Mouse (Mus musculus) lung, adult 18-20 months (tissue): ENCODE measurements around the gene Pnmal1.
A peak's percentile ranks its signal among the peaks of the same experiment; 100 is the strongest.
"Not testable (repeated sequence)": the region's sequence is repeated elsewhere in the genome, so short reads cannot be mapped to it uniquely, and the experiment has no call there.

Experiments used
- DNase-seq, 2 experiments: peaks; one replicate each; pipeline ENCODE4 v3.0.0; 2022; ENCODE audit warnings: mixed read lengths in 2 of 2

Pnmal1 gene

DNA sequence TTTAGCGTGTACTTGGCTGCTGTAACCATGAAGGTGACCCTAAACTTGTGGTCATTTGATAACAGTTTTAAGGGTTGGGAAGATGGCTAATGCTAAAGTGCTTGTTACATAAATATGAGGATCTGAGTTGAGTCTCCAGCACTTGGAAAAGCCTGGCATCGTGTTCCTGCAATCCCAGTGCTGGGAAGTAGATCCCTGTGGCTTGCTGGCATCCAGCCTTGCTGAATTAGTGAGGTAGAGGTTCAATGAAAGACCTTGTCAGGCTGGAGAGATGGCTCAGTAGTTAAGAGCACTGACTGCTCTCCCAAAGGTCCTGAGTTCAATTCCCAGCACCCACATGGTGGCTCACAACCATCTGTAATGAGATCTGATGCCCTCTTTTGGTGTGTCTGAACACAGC is 5.7 kb upstream of the Pnmal1 start:
- not testable (repeated sequence) for DNase-seq

DNA sequence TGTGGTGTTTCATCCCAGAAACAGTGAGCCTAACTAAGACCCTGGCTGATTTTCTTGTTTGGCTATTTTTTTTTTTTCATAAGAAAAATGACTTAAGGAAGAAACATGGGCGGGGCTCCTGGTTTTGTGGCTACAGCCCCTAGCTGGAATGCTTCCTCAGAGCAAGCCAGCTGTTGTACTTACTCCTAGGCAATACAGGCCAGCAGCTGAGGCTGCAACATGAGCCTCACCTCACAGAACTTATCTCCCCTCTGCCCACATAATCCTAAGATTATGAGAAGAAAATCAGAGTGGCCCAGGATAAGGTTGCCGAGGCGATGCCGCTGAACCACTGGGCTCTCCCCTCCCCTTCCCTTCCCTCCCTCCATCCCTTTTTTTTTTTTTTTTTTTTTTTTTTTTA is 3.8 kb upstream of the Pnmal1 start:
- DNase-seq: no peak

DNA sequence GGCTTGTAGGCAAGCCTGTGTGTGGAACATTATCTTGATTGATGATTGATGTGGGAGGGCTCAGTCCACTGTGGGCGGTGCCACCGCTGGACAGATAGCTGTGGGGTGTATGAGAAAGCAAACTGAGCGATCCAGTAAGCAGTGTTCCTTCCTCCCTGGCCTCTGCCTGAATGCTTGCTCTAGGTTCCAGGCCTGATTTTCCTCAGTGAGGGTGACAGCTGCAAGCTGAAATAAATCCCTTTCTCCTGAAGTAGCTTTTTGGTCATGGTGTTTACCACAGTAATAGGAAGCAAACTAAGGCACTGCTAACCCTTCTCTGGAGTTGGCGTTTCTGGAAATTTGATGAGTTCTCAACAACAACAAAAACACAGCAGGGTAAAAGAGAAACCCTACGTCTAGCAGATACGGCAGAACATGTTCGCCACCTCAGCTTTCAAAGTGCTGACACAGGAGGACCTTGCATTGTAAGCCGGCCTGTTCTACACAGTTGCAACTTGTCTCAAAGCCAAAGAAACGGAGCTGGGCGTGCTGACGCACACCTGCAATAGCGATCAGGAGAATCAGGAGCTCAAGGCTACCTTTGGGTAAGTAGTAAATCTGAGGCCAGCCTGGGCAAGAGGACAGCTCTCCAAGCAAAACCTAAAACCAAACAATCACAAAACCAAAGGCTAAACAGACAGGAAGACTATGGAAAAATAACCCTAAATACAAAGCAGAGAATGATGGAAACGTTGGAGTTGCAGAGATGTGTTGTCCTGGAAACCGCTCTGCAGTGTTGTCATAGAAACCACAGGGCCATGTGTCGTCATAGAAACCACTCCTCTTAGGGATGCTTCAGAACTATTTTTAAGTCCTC is 2.8 kb upstream of the Pnmal1 start:
- DNase-seq: no peak

DNA sequence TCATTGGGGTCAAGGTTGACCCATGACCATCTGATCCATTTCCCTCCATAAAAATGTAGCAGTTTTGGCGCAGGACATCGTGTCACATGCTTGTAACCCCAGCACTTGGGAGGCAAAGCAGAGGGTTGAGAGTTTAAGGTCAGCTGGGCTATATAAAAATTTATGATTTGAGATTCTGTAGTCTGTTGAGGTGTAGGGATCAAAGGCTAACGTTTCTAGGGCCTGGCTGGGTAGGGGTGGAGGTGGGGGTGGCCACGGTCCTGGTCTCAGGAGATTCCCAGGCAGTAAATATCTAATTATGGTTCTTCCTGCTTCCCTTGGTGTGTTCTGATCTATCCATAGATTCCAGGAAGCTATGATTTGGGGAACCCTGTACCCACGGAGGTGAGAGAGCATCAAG is 2.2 kb downstream of the Pnmal1 start:
- DNase-seq: no peak

DNA sequence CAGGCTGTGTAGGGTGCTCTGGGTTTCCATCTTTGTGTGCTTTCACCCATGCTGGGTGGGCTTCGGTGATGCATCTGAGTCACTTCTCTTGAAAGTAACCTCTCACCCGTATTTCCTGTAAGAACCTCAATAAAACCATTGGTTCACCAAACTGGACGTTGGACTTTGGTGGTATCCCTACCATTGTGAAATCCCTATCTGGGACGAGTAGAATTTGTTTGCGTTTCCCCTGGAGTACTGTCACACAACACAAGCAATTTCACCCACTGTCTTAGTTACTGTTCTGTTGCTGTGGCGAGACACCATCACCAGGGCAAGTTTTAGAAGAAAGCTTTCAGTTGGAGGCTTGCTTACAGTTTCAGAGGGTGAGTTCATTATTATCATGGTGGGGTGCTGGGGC is 8.9 kb downstream of the Pnmal1 start:
- DNase-seq: no peak

DNA sequence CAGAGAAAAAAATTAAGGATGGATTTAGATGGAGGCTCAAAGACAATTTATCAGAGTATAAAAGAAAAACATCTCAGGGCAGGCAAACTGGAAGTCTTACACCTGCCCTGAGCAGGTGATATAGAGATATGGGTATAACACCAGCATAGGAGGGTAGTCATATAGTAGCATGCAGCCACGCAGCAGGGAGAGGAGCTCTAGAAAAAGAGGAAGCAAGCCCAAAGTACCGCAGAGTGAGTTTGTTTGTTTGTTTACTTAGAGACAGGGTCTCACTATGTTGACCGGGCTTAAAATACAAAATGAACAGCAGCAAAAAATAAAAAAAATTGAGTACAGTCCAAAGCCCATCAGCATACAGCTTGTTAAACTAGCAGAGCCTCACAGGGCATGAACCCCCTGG is 11.7 kb downstream of the Pnmal1 start:
- no peak for DNase-seq

DNA sequence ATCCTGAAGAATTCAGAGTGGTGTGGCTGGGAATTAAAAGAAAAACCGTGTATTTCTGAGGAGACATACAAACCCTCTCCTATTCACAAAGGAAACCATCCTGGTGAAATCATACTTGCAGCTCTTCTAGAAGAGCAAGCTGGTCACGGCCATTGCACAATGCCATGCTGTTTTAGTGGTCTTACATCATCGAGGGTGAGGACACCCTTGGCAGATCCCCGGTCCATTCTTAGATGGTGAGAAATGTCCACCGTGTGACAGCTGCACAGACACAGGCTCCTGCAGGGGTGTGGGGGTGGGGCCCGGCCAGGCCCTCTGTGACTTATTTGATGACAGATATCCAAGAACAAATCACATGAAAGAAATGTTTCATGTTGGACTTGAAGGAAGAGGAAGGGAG is 14.5 kb downstream of the Pnmal1 start:
- peak; percentile 53 to 71 for DNase-seq

DNA sequence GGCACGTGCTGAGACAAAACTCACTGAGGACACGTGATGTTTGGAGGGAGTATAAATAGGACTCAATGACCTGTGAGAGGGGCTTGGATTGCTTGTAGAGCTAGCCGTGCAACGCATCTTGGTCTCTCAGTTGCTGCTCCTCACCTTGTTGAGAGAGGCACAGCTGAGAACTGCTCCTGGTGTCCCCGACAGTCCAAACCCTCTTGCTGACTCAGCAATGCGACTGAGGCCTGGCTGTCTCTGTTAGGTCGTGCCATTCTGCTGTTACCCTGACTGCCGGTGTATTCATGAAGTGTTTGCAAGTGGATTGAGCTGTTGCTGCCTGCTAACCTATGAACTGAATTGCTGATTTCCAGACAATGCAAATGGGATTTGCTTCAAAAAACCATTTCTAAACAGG is 16.8 kb downstream of the Pnmal1 start:
- DNase-seq: no peak

DNA sequence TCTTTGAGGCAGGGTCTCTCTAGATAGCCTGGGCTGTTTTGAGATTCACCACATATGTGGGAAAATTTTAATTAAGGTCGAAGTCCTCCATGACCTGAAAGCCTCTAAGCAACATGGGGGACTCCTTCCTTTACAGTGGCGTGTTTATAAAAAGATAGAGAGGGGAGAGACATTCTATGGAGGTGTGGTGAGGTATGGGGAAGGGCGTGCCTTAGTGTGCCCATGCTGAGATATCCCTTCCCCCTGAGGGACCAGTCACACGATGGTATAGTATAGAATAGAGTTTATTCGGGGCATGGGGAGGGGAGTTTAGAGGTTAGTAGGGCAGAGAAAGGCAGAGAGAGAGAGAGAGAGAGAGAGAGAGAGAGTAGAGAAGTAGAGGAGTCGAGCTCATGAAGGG is 18.7 kb downstream of the Pnmal1 start:
- DNase-seq: no peak

DNA sequence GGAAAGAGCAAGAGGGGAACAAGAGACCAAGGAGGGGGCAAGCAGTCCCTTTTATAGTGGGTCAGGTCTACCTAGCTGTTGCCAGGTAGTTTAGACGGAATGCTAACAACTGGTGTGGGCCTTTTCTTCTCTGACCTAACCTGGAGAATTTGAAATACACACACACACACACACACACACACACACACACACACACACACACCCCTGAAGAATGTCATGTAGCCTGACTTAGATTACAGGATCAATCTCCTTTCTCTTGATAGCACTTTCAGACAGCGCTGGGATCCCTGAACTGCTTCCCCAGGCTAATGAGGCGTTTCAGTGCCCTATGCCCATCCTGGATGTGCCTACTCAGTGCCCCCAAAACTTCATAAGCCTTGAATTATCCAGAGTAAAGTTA is 19.1 kb downstream of the Pnmal1 start:
- no peak for DNase-seq

DNA sequence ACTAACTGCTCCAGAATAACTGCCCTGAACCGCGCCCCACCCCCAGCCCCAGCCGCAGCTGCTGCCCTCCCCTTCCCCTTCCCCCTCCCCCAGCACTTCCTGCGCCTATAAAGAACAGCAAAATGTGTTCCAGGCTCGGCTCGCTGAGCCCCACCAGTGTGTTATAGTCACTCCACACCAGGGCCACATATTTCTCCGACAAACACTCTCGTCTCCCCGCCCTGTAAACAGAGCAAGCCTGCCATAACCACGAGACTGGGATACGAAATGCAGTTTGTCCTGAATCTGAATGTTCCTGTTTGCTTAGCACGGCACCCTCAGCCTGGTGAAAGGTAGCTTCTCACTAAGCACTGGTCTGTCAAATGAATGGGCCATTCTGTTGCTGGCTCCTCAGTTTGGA is 20.9 kb downstream of the Pnmal1 start:
- DNase-seq: peak in 1 of 2 experiments; percentile 27

DNA sequence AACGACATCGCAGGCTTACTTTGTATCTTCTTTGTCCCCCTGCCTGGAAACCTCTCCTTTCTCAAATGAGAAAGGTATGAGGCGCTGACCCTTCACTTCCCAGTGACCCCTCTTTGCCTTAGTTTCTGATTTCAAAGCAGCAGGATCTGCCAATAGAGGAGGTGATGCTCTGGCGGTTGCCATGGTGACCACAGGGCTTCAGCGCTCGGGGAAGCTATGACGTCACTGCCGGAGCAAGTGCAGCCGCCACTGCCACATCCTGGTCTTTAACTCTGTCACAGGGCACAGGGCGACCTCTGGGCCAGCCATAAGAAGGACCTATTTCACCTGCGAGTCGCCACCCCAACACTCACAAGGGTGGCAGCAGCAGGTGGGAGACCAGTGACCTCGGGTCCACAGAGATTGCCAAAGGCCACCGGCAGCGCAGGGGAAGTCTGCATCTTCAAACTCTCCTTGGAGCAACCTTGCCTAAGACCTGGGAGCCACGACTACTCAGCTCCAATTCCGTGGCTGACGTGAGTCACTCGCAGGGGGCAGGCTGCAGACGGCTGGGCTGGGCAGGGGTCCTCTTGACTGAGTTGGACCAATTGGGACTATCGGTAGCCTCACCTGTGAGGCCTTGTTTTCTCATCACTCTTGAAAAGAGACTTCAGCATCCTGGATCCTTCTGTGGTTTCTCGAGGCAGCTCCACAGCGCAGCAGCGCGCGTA is 23.5 kb downstream of the Pnmal1 start, which contains the start of gene Gm42372:
Gene Gm42372, plus strand, starts transcription at position 228 of the 710 bp plus-strand sequence.
- DNase-seq: no peak

DNA sequence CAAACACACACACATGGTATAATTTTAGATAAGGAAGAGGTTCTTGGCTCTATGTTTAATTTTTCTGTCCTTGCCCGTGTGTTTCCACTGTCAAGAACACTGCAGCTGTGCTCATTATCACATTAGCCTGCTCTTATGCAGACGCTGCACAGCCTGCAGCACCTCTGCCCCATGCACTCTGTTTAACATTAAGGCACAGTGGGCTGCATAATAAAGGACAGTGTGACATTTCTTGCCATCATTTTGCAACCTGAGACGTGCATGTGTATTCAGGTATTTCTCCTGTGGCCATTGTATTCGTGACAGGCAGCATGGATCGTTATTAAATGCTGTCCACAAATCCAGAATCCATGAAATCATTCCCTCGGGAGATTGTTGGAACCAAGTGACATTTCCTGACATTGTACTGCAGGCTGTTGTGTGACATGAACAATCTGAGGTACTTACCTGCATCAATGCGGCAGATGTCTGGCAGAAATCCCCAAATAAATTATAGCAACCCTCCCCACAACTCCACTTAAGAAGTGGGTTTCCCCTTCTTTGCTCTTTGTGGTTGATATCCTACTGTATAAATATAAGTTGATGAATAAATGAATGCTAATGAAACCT is 28.2 kb downstream of the Pnmal1 start:
- no peak for DNase-seq

DNA sequence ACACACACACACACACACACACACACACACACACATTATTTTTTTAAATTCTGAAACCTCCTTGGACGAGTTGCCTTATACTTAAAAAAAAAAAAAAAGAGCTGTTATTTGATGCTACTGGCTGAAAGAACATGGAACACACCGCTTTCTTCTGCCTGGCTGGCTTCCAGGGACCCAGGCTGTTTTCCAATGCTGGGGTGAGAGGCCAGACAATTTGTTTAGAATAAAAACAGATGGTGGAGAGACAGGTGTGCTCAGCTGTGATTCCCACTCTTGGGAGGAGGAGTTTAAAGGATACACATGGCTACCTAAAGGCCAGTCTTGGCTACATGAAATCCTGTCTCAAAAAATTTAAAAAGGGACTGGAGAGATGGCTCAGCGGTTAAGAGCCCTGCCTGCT is 28.9 kb downstream of the Pnmal1 start:
- DNase-seq: peak; percentile 45 to 46

DNA sequence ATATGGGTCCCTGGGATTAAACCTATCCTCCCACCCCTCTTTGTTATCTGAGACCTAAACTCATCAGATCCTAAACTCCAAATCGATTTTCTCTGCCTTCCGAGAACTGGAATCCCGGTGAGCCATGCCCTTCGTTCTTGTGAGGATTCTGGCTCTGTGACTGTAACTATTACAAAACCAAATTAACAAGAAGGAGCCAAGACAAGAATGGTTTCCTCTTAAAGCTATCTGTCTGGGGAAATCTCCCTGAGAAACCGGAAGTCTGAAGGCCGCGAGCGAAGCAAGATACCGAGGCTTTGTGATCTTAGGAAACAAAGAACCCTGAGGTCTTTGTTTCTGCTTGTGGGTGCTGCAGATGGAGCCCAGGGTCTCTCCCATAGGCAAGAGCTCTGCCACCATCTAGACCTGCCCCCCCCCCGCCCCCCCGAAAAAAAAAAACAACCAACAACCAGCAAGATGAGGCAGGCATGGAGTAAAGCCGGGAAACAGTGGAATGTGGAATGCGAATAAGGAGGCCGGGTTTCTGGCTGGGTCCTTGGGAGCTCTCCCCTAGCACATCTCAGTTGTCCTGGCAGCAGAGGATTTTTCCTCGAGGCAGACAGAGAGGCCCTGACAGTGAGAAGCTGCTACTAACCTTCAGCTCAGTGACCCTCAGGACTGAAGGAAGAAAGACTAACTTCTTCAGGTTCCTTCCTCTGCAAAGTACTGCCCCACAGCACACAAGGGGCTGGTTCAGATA is 30.7 kb downstream of the Pnmal1 start:
- DNase-seq: no peak

DNA sequence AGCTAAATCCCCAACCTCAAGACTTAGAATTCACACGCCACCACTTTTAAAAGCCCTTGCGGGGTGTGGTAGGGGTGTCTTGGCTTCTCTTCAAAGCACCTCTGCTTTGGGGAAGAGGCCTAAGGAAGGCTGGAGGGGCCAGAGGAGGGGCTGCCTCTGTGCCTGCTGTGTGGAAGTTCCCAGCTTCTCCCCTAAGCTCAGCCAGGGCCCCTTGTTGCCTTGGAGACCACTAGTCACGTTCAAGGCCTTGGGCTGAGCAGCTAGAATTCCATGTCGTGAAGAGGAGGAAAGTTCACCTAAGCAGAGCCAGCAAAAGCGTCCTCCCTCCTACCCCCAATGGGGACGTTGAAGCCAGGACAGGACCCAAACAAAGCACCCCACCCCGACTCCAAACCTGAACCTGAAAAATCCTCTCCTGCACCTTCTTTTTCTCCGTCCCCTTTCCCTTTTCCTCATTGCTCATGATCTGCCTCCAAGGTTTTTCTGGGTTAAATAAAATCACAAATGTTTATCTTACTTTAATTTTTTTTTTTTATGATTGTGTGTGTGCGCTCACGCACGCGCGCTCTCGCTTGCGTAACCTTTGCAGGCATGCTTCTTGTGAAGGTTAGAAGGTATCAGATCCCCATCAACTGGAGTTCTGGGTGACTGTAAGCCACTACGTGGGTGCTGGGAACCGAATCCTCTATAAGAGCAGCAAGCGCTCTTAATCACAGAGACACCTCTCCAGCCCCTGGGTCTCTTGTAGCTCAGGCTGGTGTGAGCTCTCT is 32.4 kb downstream of the Pnmal1 start:
- no peak for DNase-seq

DNA sequence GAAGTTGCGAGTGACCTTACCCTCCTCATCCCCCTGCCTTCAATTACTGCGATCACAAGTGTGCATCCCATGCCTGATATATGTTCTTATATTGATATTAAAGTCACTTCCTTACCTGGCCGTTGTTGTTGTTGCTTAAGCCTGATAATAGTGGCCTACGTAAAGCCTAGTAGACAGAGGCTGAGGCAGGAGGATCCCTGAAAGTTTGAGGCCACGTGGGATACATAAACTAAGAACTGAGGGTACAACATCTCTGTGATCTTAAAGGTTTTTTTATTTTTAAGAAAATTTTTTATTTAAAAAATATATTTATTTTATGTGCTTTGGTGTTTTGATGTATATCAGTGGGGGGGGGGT is 33.0 kb downstream of the Pnmal1 start, which contains the start of gene Ccdc8:
Gene Ccdc8, plus strand, starts transcription at position 258 of the 357 bp plus-strand sequence.
- DNase-seq: no peak

DNA sequence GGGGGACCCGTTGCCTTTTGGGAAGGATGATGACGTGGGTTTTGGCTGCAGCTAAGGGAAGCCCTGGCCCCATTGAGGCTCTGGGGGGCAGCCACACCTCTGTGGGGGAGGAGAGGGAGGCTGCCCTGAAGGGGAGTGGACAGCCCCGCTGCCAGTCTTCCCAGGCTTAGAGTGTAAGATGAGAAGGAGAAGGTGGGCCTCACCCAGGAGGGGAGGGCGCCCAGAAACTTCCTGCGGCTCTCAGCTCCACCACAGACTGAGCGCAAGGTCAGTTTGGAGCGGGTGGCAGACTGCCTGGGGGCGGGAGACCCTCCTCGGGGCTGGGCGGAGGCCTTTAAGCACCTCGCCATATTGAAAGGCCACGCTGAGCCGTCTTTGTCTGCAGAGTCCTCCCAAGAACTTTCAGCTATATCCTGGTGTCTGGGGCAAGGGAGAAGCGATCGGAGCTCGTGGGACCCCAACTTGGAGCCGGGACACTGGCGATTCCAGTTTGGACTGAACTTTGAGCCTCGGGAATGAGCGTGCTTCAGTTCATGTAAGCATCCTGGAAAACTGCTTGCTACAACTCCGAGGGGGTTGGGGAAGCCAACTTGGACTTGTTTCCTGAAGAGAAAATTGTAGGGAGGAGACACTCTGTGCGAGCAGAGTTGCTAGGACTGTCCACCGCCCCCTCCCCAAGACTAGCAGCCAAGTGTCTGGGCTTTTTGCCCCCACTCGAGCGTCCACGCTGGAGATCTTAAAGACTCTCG is 34.3 kb downstream of the Pnmal1 start:
- peak; percentile 71 to 82 for DNase-seq

DNA sequence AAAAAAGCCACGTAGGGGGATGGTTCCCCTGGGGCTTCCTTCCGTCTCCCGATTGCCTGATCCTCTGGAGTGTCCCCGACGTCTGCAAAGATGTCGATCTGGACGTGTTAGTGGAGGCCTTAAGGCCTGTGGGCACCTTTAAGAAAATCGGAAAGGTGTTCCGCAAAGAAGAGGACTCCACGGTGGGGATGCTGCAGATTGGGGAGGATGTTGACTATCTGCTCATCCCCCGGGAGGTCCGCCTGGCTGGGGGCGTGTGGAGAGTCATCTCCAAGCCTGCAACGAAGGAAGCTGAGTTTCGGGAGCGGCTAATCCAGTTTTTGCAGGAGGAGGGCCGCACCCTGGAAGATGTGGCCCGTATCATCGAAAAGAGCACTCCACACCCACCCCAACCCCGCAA is 34.9 kb downstream of the Pnmal1 start:
- no peak for DNase-seq

DNA sequence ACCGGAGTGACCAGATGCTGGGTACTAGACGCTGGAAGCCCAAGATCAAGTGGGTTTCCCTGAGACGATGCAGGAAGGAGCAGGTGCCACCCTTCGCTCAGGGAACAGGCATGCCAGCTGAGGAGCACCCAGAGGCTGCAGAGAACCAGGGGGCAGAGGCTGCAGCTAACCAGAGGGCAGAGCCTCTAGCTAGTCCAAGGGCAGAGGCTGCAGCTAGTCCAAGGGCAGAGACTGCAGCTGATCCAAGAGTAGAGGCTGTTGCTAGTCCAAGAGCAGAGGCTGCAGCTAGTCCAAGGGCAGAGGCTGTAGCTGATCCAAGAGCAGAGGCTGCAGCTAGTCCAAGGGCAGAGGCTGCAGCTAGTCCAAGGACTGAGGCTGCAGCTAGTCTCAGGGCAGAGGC is 35.9 kb downstream of the Pnmal1 start:
- no peak for DNase-seq

DNA sequence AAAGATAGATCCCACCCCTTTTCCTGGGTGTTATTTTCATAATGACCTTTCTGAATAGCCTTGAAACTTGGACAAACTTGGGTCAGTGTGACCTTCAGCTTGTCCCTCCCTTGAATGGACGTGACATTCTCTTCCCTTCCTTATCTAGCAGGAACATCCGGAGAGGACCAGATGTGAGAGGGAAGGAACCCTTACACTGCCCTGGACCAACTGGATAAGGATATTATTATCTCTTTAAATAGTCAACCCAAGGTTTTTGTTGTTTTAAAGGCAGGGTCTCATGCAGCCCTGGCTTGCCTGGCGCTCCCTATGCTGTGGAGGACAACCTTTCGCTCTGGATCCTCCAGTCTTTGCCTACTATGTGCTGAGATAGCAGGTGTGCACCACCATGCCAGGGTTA is 39.8 kb downstream of the Pnmal1 start:
- DNase-seq: no peak

DNA sequence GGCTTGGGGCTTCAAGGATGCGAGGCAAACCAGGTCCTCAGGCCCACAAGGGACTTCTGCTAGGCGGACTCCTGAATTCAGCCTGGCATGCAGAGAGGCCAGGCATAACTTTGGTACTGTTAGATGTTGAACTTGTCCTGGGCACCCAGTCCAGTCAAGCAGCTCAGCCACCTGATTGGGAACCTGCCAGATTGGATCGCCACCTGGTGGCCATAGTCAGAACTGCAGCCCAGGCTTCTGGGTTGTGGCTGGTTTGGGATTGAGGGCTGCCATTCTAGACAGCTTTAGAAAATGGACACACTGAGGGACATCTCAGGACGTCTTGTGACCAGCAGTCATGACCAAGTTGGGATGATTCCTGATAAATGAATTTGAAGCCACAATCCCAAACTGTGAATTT is 40.2 kb downstream of the Pnmal1 start:
- DNase-seq: peak; percentile 79 to 82
